Mouse (Mus musculus) CH12.LX (cell line): ENCODE data around the gene Clnk.

Experiments used
- CHD1 ChIP-seq: IDR thresholded peaks from 2 replicates; pipeline ENCODE4 v1.6.1; 2012; ENCODE audit warnings: low read depth, low read length, improper control_type of control experiment, inconsistent platforms
- CTCF ChIP-seq, 2 experiments: IDR thresholded peaks in 1 of 2; conservative IDR thresholded peaks in 1 of 2; 2 replicates each; pipeline ENCODE4 v1.5.1; 2011 to 2012; ENCODE audit warnings: low read depth in 2 of 2, low read length in 2 of 2, improper control_type of control experiment in 1 of 2, inconsistent platforms in 1 of 2, mild to moderate bottlenecking in 1 of 2, moderate library complexity in 1 of 2
- ELF1 ChIP-seq: IDR thresholded peaks from 2 replicates; pipeline ENCODE4 v1.6.1; 2014; ENCODE audit warnings: low read depth, mild to moderate bottlenecking, inconsistent platforms, low read length, improper control_type of control experiment
- EP300 ChIP-seq: IDR thresholded peaks from 2 replicates; pipeline ENCODE4 v1.6.1; 2011; ENCODE audit warnings: low read length, improper control_type of control experiment
- POLR2A ChIP-seq: IDR thresholded peaks from 2 replicates; pipeline ENCODE4 v1.6.1; 2011; ENCODE audit warnings: low read depth, mild to moderate bottlenecking, improper control_type of control experiment, low read length
- TCF12 ChIP-seq: IDR thresholded peaks from 2 replicates; pipeline ENCODE4 v1.6.1; 2014; ENCODE audit warnings: low read depth, mild to moderate bottlenecking, inconsistent platforms, low read length, improper control_type of control experiment
- ZMIZ1 ChIP-seq: IDR thresholded peaks from 2 replicates; pipeline ENCODE4 v1.6.1; 2012; ENCODE audit warnings: low read depth, mild to moderate bottlenecking, inconsistent platforms, low read length, improper control_type of control experiment

DNA sequence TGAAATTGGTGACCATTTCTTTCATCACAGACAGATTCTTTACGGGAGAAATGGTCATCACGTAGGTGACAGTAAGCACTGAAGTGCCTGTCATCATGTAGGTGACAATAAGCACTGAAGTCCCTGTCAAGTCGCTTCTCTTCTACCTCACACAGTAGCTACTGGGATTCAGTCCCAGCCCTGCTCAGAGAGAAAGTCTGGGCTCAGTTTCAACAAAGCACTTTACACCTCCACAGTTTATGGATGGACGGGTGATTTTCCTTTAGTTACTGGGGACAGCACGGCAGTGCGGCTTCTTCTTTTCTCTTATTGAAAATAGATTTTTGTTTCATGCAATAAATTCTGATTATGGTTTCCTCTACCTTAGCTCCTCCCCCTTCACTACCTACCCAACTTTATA lies 49.3 kb downstream of the Clnk start:
- TF ChIP-seq EP300 = no peak
- TF ChIP-seq TCF12 = no peak
- no peak for TF ChIP-seq POLR2A
- TF ChIP-seq CTCF (conservative IDR thresholded peaks at IDR 0.05 in 1 of 2, IDR thresholded peaks at IDR 0.05 in 1 of 2; ENCODE audit: low read depth in 2 of 2, low read length in 2 of 2) = no peak
- TF ChIP-seq CHD1 = no peak
- TF ChIP-seq ZMIZ1 = no peak
- TF ChIP-seq ELF1 = no peak
